11 mouse cellular contexts compared by ENCODE assay signal in genomic region chr2:52619406-52619974, GRCm38 (mm10). TPM values are rescaled to one million over a fixed set of nuclear protein-coding genes. Genes with fewer than 3 reads are reported as not detected.
DNase-seq lines count a peak whose midpoint lies in the region; ATAC-seq lines count a peak whose summit lies in the region.
"Had no signal": no experiment of that assay in that cellular context is flagged by ENCODE, and none has a peak within 500 bp of the region (broad histone marks: within the 10 kb centered on the region; RNA-seq: fewer than 3 reads in every experiment).

No protein-coding gene starts in this region.

- H3K36me3 ChIP-seq in kidney, embryonic 14.5 days (ENCODE audit: control insufficient read depth, insufficient read depth, low read length): no peaks in the 10 kb centered on the region
- no peaks in the 10 kb centered on the region for H3K36me3 ChIP-seq in embryonic facial prominence, embryonic 15.5 days
- H3K36me3 ChIP-seq in intestine, embryonic 14.5 days (ENCODE audit: control insufficient read depth, insufficient read depth, low read length): no peaks in the 10 kb centered on the region

- WGBS in kidney, embryonic 14.5 days: 72% methylated on average over 17 of the region's 17 CpGs
- WGBS in embryonic facial prominence, embryonic 15.5 days: 71% methylated on average over 17 of the region's 17 CpGs
- WGBS in intestine, embryonic 14.5 days: 51% methylated on average over 17 of the region's 17 CpGs

- no peak for ATAC-seq in kidney, embryonic 14.5 days (ENCODE audit: low FRiP score, low TSS enrichment)
- no peak for ATAC-seq in embryonic facial prominence, embryonic 15.5 days (ENCODE audit: insufficient number of reproducible peaks, low FRiP score, low TSS enrichment, low read depth)
- no peak; the same call in 1 of the 2 replicates for ATAC-seq in intestine, embryonic 14.5 days (replicated peaks; ENCODE audit: low FRiP score, low TSS enrichment, low read depth)
- peak; percentile 46; the same call in 1 of the 2 replicates for ATAC-seq in megakaryocyte progenitor cell, adult 5-6 weeks (replicated peaks; ENCODE audit: poor library complexity)

- no peak for DNase-seq in kidney, postnatal 14 days
- peak; percentile 59 for DNase-seq in intestine, embryonic 14.5 days (ENCODE audit: low spot score)
- DNase-seq in right cerebral cortex, postnatal 25 days: no peak
- no peak for DNase-seq in urinary bladder, adult 18-20 months (ENCODE audit: low spot score in 2 of 2)
- DNase-seq in thymus, postnatal 4 days: no peak
- DNase-seq: adrenal gland, adult 2 months; cerebellum, adult 9-11 months had no signal

- no peaks in the 10 kb centered on the region for H3K27me3 ChIP-seq in kidney, embryonic 14.5 days (ENCODE audit: control insufficient read depth, insufficient read depth, low read length)
- no peaks in the 10 kb centered on the region for H3K27me3 ChIP-seq in embryonic facial prominence, embryonic 15.5 days
- H3K27me3 ChIP-seq in intestine, embryonic 14.5 days (replicated peaks; ENCODE audit: control insufficient read depth, insufficient read depth, low read length): no peaks in the 10 kb centered on the region

- H3K27ac ChIP-seq in kidney, embryonic 14.5 days (ENCODE audit: low read depth, low read length): no peak overlapping the region
- no peak overlapping the region for H3K27ac ChIP-seq in embryonic facial prominence, embryonic 15.5 days (replicated peaks)
- H3K27ac ChIP-seq in intestine, embryonic 14.5 days (ENCODE audit: low read depth): no peak overlapping the region

- H3K9ac ChIP-seq in kidney, embryonic 14.5 days (ENCODE audit: low read depth, low read length): no peak overlapping the region
- no peak overlapping the region for H3K9ac ChIP-seq in embryonic facial prominence, embryonic 15.5 days
- H3K9ac ChIP-seq in intestine, embryonic 14.5 days (ENCODE audit: low read length): 0 out of 2 replicates have a peak overlapping the region, but pooled peaks have one; percentile 13

- H3K4me3 ChIP-seq in kidney, embryonic 14.5 days (ENCODE audit: low read length): 0 out of 2 replicates have a peak overlapping the region, but pooled peaks have one; percentile 19
- peak overlapping the region; percentile 9; the same call in 1 of the 2 replicates for H3K4me3 ChIP-seq in embryonic facial prominence, embryonic 15.5 days (replicated peaks)
- peak overlapping the region; percentile 18 for H3K4me3 ChIP-seq in intestine, embryonic 14.5 days (ENCODE audit: low read depth, low read length)
- H3K4me3 ChIP-seq: myocyte had no signal

- no peaks in the 10 kb centered on the region for H3K9me3 ChIP-seq in kidney, embryonic 14.5 days (ENCODE audit: control insufficient read depth, low read length)
- H3K9me3 ChIP-seq in embryonic facial prominence, embryonic 15.5 days (replicated peaks): no peaks in the 10 kb centered on the region
- H3K9me3 ChIP-seq in intestine, embryonic 14.5 days (ENCODE audit: control insufficient read depth, low read length): no peaks in the 10 kb centered on the region

- peaks cover 15% of the 10 kb centered on the region; the same call in 1 of the 2 replicates for H3K4me1 ChIP-seq in kidney, embryonic 14.5 days (ENCODE audit: control insufficient read depth, insufficient read depth, low read length)
- H3K4me1 ChIP-seq in embryonic facial prominence, embryonic 15.5 days: peaks cover 12% of the 10 kb centered on the region
- peaks cover 9% of the 10 kb centered on the region; the same call in 1 of the 2 replicates for H3K4me1 ChIP-seq in intestine, embryonic 14.5 days (replicated peaks; ENCODE audit: control insufficient read depth, insufficient read depth, low read length)

- peak overlapping the region; percentile 31; the same call in 1 of the 2 replicates for H3K4me2 ChIP-seq in kidney, embryonic 14.5 days (replicated peaks; ENCODE audit: low read depth, low read length)
- H3K4me2 ChIP-seq in embryonic facial prominence, embryonic 15.5 days (replicated peaks): peak overlapping the region; percentile 30
- H3K4me2 ChIP-seq in intestine, embryonic 14.5 days (ENCODE audit: low read length): peak overlapping the region; percentile 45

RNA-seq across cellular contexts. Expression of gene Cacnb4, which starts 57.1 kb away (rescaled TPM):
- polyA plus RNA-seq in kidney, embryonic 14.5 days (2014; fragmentation: Nextera tagmentation; extraction: Ambion mirVana): 4.2 and 4.3 TPM in 2 replicates
- 2.2 and 2.3 TPM in 2 replicates for polyA plus RNA-seq in embryonic facial prominence, embryonic 15.5 days (2015; fragmentation: Nextera tagmentation; extraction: Ambion mirVana)
- 0.56 and 0.60 TPM in 2 replicates for polyA plus RNA-seq in intestine, embryonic 14.5 days (2014; fragmentation: Nextera tagmentation; extraction: Ambion mirVana)
- not detected in 2 replicates for total RNA-seq in megakaryocyte progenitor cell, adult 5-6 weeks (2015)
- not detected in 2 replicates for total RNA-seq in megakaryocyte progenitor cell, adult 5-6 weeks (2017)
- polyA plus RNA-seq: adrenal gland, adult 2 months had no signal
